Mouse (Mus musculus): ENCODE measurements around the gene Trmt1l. TPM values are rescaled to one million over a fixed set of nuclear protein-coding genes. Genes with fewer than 3 reads are reported as not detected.

The Trmt1l gene
- polyA plus RNA-seq (2015; fragmentation: Nextera tagmentation; extraction: Ambion mirVana), result 18.5 and 21.7 TPM in 2 replicates

- H3K9me3 ChIP-seq (ENCODE audit: control insufficient read depth), result no peaks in the 10 kb centered on the region
- no peaks in the 10 kb centered on the region; the same call in 1 of the 2 replicates for H3K36me3 ChIP-seq (ENCODE audit: control insufficient read depth, insufficient read depth)
- TF ChIP-seq CTCF (IDR thresholded peaks at IDR 0.05; ENCODE audit: low read depth), result no peak
- H3K27me3 ChIP-seq (replicated peaks; ENCODE audit: control insufficient read depth, insufficient read depth, low read length), result no peaks in the 10 kb centered on the region
- H3K4me1 ChIP-seq (replicated peaks; ENCODE audit: control insufficient read depth, insufficient read depth, low read length), result no peaks in the 10 kb centered on the region
- H3K4me2 ChIP-seq (replicated peaks; ENCODE audit: low read depth), result peak within 1 kb of the TSS; percentile 72
- H3K27ac ChIP-seq (ENCODE audit: low read depth, low read length), result peak within 1 kb of the TSS; percentile 100
- H3K4me3 ChIP-seq (ENCODE audit: low read depth, low read length), result peak within 1 kb of the TSS; percentile 94
- peak within 1 kb of the TSS; percentile 98 for H3K9ac ChIP-seq (ENCODE audit: low read depth, low read length)
- WGBS, result under 1% methylated on average over 73 of the region's 74 CpGs
- ATAC-seq, result peak; percentile 99
These were observed at the start of gene Trmt1l, which contains the start of gene Swt1 for GRCm38 (mm10) chr1:151428263-151429221. TSS of gene Trmt1l (plus strand) at chr1:151428542. TSS of gene Swt1 (minus strand) at chr1:151428455.

GRCm38 (mm10) chr1:151390029-151390428 is 38.3 kb upstream of the Trmt1l start:
- Histone ChIP-seq H3K4me2 (replicated peaks; ENCODE audit: low read depth) (no peak overlapping the region), H3K27me3 (replicated peaks; ENCODE audit: control insufficient read depth, insufficient read depth, low read length) (no peaks in the 10 kb centered on the region), H3K4me3 (ENCODE audit: low read depth, low read length) (no peak overlapping the region), H3K9ac (ENCODE audit: low read depth, low read length) (no peak overlapping the region), H3K36me3 (ENCODE audit: control insufficient read depth, insufficient read depth) (peaks cover 28% of the 10 kb centered on the region), H3K4me1 (replicated peaks; ENCODE audit: control insufficient read depth, insufficient read depth, low read length) (no peaks in the 10 kb centered on the region), H3K9me3 (ENCODE audit: control insufficient read depth) (no peaks in the 10 kb centered on the region), H3K27ac (ENCODE audit: low read depth, low read length) (no peak overlapping the region)
- WGBS, result 98% methylated on average over 1 of the region's 1 CpGs
- peak; percentile 71 for TF ChIP-seq CTCF (IDR thresholded peaks at IDR 0.05; ENCODE audit: low read depth)
- ATAC-seq, result no peak

DNA sequence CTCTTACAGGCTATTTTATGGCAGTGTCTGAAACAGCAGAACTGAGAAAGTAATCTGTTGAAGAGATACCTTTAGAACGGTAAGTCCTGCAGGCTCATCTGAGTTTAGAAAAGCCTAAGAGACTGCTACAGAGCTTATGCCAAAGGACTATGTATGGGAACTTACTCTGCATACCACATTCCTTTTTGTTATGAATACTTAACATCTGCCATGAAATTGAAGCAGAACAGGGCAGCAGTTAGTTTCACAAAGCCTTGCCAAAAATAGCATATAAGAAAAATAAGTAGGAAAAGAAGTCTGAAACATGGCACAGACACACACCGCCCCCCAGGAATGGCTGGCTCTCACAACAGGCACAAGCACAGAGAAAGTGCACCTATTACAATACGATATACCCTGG is 18.5 kb upstream of the Trmt1l start:
- no peak overlapping the region for H3K4me3 ChIP-seq (ENCODE audit: low read depth, low read length)
- TF ChIP-seq CTCF (IDR thresholded peaks at IDR 0.05; ENCODE audit: low read depth), result no peak
- no peak for ATAC-seq
- no peak overlapping the region for H3K9ac ChIP-seq (ENCODE audit: low read depth, low read length)
- no peaks in the 10 kb centered on the region for H3K27me3 ChIP-seq (replicated peaks; ENCODE audit: control insufficient read depth, insufficient read depth, low read length)
- H3K9me3 ChIP-seq (ENCODE audit: control insufficient read depth), result no peaks in the 10 kb centered on the region
- no peaks in the 10 kb centered on the region for H3K4me1 ChIP-seq (replicated peaks; ENCODE audit: control insufficient read depth, insufficient read depth, low read length)
- no peak overlapping the region for H3K4me2 ChIP-seq (replicated peaks; ENCODE audit: low read depth)
- peaks cover 32% of the 10 kb centered on the region for H3K36me3 ChIP-seq (ENCODE audit: control insufficient read depth, insufficient read depth)
- no peak overlapping the region for H3K27ac ChIP-seq (ENCODE audit: low read depth, low read length)
- 71% methylated on average over 3 of the region's 3 CpGs for WGBS

- H3K27ac ChIP-seq (ENCODE audit: low read depth, low read length), result no peak overlapping the region
- H3K9me3 ChIP-seq (ENCODE audit: control insufficient read depth), result no peaks in the 10 kb centered on the region
- no peaks in the 10 kb centered on the region for H3K4me1 ChIP-seq (replicated peaks; ENCODE audit: control insufficient read depth, insufficient read depth, low read length)
- H3K4me3 ChIP-seq (ENCODE audit: low read depth, low read length), result no peak overlapping the region
- no peaks in the 10 kb centered on the region for H3K27me3 ChIP-seq (replicated peaks; ENCODE audit: control insufficient read depth, insufficient read depth, low read length)
- ATAC-seq, result no peak
- no peak for TF ChIP-seq CTCF (IDR thresholded peaks at IDR 0.05; ENCODE audit: low read depth)
- WGBS, result 50% methylated on average over 3 of the region's 3 CpGs
- H3K4me2 ChIP-seq (replicated peaks; ENCODE audit: low read depth), result no peak overlapping the region
- H3K36me3 ChIP-seq (ENCODE audit: control insufficient read depth, insufficient read depth), result peaks cover 32% of the 10 kb centered on the region
- no peak overlapping the region for H3K9ac ChIP-seq (ENCODE audit: low read depth, low read length)
These were observed 6.2 kb upstream of the Trmt1l start for GRCm38 (mm10) chr1:151422178-151422577.

- peak overlapping the region; percentile 100 for H3K27ac ChIP-seq (ENCODE audit: low read depth, low read length)
- no peaks in the 10 kb centered on the region for H3K27me3 ChIP-seq (replicated peaks; ENCODE audit: control insufficient read depth, insufficient read depth, low read length)
- no peak for ATAC-seq
- peak overlapping the region; percentile 94 for H3K4me3 ChIP-seq (ENCODE audit: low read depth, low read length)
- H3K9ac ChIP-seq (ENCODE audit: low read depth, low read length), result peak overlapping the region; percentile 78; the same call in 1 of the 2 replicates
- WGBS, result 15% methylated on average over 7 of the region's 7 CpGs
- no peaks in the 10 kb centered on the region for H3K9me3 ChIP-seq (ENCODE audit: control insufficient read depth)
- no peak for TF ChIP-seq CTCF (IDR thresholded peaks at IDR 0.05; ENCODE audit: low read depth)
- H3K4me2 ChIP-seq (replicated peaks; ENCODE audit: low read depth), result peak overlapping the region; percentile 72
- H3K36me3 ChIP-seq (ENCODE audit: control insufficient read depth, insufficient read depth), result peaks cover 4% of the 10 kb centered on the region; the same call in 1 of the 2 replicates
- H3K4me1 ChIP-seq (replicated peaks; ENCODE audit: control insufficient read depth, insufficient read depth, low read length), result no peaks in the 10 kb centered on the region
These were observed 1.3 kb upstream of the Trmt1l start for GRCm38 (mm10) chr1:151426947-151427600.

DNA sequence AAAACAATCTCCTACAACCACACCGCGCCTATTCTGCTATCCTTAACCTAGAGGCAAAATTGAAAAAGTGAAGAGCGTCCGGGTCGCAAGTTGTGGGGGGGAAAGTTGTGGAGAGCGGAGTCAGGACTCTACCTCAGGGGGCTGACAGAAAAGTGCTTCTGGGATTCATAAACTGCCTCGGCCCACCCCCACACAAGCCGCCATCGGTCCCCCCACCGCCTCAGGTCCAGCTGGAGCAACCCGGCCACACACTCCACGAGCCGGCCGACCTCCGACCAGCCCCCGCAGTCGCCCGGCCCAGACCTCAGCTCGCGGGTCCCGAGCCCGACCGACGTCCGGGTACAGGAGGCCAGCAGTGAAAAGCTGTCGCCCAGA is 467 bp upstream of the Trmt1l start:
- WGBS, result under 1% methylated on average over 25 of the region's 26 CpGs
- Histone ChIP-seq H3K9me3 (ENCODE audit: control insufficient read depth) (no peaks in the 10 kb centered on the region), H3K9ac (ENCODE audit: low read depth, low read length) (peak overlapping the region; percentile 78), H3K4me3 (ENCODE audit: low read depth, low read length) (peak overlapping the region; percentile 94), H3K4me2 (replicated peaks; ENCODE audit: low read depth) (peak overlapping the region; percentile 72), H3K4me1 (replicated peaks; ENCODE audit: control insufficient read depth, insufficient read depth, low read length) (no peaks in the 10 kb centered on the region), H3K36me3 (ENCODE audit: control insufficient read depth, insufficient read depth) (no peaks in the 10 kb centered on the region), H3K27me3 (replicated peaks; ENCODE audit: control insufficient read depth, insufficient read depth, low read length) (no peaks in the 10 kb centered on the region), H3K27ac (ENCODE audit: low read depth, low read length) (peak overlapping the region; percentile 100)
- no peak for TF ChIP-seq CTCF (IDR thresholded peaks at IDR 0.05; ENCODE audit: low read depth)
- ATAC-seq, result peak; percentile 32

Data from intestine, postnatal 0 days (tissue).